Mouse (Mus musculus): ENCODE measurements around the gene Rhobtb3.

DNA sequence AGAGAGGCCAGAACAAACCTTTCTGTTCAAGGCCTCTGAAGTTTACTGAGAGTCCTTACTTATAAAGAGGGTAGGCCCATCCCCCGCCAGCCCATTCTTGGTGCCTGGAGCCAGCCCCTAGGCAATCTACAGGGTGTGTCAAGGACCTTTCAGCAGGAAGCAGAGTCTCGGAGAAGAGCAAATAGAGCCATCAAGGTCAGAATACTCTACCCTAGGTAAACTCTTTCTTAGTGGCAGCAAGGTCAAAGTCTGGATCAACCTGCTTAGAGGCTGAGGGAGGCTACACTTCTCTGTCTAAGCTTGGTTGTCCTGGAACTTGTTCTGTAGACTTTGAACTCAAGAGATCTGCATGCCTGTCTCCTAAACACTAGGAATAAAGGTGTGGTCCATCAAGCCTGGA lies 108.3 kb downstream of the Rhobtb3 start:
- TF ChIP-seq CTCF (IDR thresholded peaks at IDR 0.05; ENCODE audit: low read depth) (no peak), EP300 (IDR thresholded peaks at IDR 0.05; ENCODE audit: low read depth) (no peak)

Data from liver, embryonic 14.5 days (tissue).